Mouse (Mus musculus) left cerebral cortex, adult 8-10 months (tissue): ENCODE data around the gene Itpr3. TPM values are rescaled to one million over a fixed set of nuclear protein-coding genes. Genes with fewer than 3 reads are reported as not detected.

Experiments
- DNase-seq, 2 experiments: peaks; one replicate each; pipeline ENCODE4 v3.0.0; 2022; ENCODE audit warnings: low spot score in 2 of 2
- total RNA-seq, 4 experiments: library from RNA; stranded (reverse); gene quantifications; 2 replicates each; pipeline ENCODE4 v1.2.4; 2022

The Itpr3 gene
- total RNA-seq, 4 experiments from 2014 or later, result 3.7 to 5.3 (median 3.8) TPM

GRCm38 (mm10) chr17:27038335-27039050, 18.6 kb upstream of the Itpr3 start:
- no peak for DNase-seq

DNA sequence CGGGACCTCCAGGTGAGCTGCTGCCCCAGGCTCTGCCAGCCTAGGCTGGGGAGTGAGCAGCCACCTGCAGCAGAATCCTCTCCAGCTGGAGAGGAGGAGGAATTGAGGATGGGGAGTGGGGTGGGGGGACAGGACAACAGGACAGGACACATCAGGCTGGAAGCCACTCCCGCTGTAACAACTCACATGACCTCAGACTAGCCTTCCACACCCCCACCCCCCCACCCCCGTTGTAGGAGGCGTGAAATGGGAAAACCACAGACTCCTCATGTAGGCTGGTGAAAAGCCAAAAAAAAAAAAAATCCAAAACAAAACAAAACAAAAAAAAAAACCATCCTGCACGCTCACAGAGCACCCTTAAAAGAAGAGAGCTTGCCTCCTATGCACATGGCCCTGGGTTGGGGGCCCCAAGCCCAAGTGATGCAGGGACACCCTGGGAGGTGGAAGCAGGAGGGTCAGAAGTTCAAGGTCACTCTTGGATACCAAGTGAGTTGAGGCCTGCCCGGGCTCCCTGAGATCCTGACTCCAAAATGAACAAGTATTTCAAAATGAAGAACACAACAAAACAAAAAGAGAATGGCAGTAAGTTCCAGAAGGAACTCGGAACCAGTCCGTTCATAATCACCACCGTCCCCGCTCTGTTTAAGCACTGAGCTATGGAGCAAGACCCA, 17.5 kb upstream of the Itpr3 start:
- no peak for DNase-seq

DNA sequence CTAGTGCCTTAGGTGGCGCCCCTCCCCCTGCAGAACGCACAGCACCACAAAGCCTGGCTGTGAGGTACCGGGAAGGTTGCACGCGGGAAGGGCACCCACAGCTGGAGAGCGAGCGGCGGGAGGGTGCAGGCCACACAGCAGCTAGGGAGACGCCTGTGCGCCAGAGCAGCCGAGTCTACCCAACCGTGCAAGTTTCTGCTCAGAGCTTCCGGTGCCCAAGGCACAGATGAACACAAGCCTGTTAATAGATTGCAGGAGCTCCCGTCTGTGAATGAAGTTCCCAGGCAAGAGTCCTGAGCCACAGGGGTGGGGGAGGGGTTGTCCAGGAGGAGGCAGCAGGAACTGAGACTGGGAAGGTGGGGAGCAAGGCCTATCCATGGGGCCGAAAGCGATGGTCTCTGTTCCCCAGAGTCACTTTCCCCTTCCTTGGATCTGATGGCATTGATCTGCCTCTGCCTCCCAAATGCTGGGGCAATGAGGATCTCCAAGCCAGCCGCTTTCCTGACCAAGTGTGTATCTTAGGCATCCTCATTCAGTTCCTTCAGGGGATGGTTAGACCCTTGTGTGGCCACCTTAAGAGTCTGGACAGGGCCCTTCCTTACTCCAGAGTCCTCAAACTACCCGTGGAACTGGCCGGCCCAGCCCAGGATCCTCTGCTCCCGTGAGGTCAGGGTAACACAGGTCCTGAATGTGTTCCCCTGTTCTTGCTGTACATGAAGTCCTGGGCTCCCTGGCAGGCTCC, 16.6 kb upstream of the Itpr3 start:
- no peak for DNase-seq

GRCm38 (mm10) chr17:27041046-27041786, 15.9 kb upstream of the Itpr3 start:
- DNase-seq, result no peak

GRCm38 (mm10) chr17:27041787-27042055, 15.4 kb upstream of the Itpr3 start:
- no peak for DNase-seq

- no peak for DNase-seq
Observed at GRCm38 (mm10) chr17:27042840-27043239, 14.3 kb upstream of the Itpr3 start.

GRCm38 (mm10) chr17:27045164-27045563, 11.9 kb upstream of the Itpr3 start:
- DNase-seq, result no peak

- DNase-seq, result no peak
Observed at GRCm38 (mm10) chr17:27047762-27048444, 9.2 kb upstream of the Itpr3 start.

DNA sequence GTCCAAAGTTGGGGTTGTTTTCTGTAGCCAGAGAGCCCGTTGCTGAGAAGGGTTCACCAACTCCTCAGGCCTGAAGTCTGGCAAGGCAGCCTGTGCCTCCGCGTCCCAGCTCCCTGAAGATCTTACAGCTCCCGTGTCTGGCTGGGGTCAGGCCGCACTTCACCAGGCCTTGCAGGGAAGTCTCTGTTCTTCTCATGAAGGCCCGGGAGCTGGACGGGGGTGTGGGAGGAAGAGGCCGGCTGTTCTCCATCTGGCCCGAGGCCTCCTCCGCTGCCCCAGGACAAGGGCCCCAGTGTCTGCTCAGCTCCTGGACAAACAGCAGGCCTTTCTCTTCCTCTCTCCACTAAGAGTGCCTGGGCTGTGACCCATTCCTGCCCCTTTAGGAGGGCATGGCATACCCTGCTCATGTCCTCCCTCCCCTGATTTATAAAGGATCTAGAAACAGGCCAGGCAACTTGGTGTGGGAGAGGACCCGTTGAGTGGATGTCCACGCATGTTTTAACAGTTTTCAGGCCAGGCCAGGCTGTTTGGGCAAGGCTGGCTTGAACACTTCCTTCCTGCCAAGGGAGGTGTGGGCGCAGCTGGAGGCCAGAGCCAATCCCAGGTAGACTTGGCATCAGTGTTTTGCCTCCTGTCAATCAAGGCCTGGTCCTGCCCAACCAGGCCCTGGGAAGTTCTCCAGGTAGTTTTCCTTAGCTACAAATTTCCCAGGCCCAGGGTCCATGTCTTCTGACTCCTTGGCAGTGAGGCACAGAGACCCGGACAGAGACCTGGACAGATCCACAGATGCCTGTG, 8.5 kb upstream of the Itpr3 start:
- no peak for DNase-seq

DNA sequence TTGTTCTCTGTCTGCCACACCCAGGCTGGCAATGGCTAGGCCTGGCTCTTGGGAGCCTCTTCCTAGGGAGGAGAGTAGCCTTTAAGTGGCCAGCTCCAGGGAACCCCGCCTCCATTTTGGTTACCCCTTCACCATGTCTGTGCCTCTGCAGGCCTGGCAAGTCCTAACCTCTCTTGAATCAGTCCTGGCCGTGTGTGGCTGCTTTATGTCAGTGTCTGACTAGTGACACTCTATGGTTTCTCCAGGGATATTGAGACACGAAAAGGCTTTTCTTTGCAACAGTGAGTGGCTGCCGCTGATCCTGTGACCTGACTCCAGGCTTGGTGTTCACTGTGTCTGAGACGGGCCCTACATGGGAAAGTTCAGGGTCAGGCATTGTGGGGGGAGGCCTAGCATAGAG, 6.3 kb upstream of the Itpr3 start:
- no peak for DNase-seq

DNA sequence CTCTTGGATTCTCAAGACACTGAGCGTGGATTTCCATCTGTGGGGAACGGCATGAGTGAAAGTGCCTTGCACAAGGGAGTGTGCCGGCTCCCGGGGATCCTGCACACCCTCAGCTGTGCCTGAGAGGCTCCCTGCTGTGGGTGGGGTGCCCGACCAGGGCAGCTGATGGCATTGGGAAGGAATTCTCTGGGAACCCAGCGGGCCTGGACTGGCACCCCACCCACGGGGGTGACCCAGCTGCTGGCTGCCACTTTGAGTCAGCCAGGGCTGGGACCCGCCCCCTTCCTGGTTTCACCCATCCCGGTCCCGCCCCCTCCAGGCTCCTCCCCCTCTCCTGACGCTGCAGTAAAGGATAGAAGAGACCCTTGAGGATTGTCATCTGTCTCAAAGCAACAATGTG, 5.6 kb upstream of the Itpr3 start:
- DNase-seq, result no peak

DNA sequence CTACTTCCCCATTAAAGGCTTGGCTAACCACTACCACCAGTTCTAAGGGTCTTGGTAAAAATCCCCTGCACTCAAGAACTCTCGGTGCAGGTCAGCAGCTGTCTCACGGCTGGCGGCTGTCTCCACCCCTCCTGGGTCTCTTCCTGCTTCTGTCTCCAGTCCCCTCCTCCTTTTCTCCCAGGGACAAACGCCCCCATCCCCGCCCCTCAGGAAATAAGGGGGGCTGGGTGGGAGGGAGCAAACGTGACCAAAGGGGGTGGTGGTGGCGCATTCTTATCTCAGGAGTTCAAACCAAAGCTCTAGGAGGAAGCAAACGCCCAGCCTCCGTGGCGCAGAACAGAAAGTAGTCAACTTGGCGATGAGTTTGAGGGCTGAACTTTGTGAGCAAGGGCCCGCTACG, 934 bp upstream of the Itpr3 start:
- DNase-seq, result no peak

DNA sequence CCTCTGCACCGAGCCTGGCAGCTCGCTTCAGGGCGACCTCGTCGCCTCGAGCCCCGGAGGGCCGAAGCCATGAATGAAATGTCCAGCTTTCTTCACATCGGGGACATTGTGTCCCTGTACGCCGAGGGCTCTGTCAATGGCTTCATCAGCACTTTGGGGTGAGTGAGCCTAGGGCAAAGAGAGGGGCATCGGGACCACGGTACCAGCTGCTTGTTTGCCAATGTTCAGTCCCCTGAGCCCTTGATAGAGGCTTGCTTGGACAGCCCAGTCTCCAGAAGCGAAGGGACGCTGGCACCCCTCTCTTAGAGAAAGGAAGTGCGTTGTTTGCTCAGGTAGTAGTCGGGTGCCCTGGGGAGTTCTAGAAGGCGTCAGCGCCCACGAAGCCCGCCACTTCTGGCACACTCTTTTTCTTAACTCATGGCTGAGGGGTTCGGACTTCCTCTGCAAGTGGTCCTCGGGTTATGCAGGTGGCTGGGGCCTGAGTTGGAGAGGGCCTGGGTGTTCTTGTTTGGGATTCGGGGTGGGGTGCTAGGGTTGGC, 482 bp downstream of the Itpr3 start:
- DNase-seq, result no peak

DNA sequence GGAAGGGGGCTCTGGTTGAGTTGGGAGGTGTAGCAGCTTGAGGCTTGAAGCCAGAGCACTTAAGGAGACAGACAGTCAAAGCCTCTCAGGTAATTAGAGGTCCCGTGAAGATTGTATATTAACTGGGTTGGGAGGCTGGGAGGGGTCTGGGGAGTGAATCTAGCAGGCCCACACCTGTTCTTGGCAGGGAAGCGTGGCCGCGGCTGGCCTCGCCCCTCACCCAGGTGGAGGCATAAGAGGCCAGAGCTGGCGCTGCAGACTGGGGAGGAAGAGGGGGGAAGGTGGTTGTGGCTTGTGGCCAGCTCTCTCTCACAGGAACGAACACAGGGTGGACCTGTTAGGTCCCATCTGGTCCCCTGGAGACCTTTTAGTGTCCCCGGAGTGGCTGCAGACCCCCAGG, 3.6 kb downstream of the Itpr3 start:
- DNase-seq, result no peak

DNA sequence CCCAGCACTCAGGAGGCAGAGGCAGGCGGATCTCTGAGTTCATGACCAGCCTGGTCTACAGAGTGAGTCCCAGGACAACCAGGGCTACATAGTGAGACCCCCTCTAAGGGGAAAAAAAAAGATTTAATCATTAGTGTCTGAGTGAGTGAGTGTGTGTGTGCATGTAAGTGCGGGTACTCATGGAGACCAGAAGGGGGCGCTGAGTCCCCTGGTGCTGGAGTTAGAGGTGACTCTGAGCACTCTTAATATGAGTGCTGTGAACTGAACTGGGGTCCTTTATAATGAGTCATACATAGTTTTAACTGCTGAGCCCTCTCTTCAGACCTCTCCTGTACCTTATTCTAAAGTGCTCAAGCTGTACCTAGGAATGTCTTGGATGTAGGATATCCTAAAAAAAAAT, 4.6 kb downstream of the Itpr3 start:
- no peak for DNase-seq

DNA sequence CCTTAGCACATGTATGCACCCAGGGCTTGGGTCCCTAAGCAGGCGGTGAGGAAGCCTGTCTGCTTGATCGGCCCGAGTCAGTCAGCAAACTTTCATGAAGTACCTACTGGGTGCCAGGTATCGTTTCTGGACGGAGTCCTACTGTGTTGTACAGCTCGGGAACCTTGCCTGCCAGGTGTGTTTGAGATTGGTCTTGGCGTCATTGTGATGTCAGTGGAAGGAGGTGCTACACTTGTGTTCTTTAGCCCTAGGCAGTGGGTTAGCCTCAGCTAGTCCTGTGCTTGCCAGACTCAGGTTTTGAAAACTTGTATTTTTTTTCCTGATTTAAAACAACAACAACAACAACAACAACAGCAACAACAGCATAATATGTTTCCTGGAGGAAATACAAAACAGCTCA, 5.6 kb downstream of the Itpr3 start:
- DNase-seq, result no peak

GRCm38 (mm10) chr17:27063717-27064116, 6.6 kb downstream of the Itpr3 start:
- no peak for DNase-seq

GRCm38 (mm10) chr17:27064195-27064594, 7.1 kb downstream of the Itpr3 start:
- no peak for DNase-seq

GRCm38 (mm10) chr17:27066065-27066464, 9.0 kb downstream of the Itpr3 start:
- DNase-seq, result no peak

GRCm38 (mm10) chr17:27069071-27069470, 12.0 kb downstream of the Itpr3 start:
- DNase-seq, result no peak
